Mouse (Mus musculus): ENCODE results near the gene Ptprz1. TPM values are rescaled to one million over a fixed set of nuclear protein-coding genes. Genes with fewer than 3 reads are reported as not detected.

Gene Ptprz1
- polyA plus RNA-seq, 1 experiment = not detected

- TF ChIP-seq POLR2A (IDR thresholded peaks at IDR 0.05; ENCODE audit: borderline replicate concordance, control insufficient read depth, low read depth, low read length) (no peak), CTCF (IDR thresholded peaks at IDR 0.05; ENCODE audit: control insufficient read depth, insufficient read depth, low read length) (no peak)
- 77% methylated on average over 6 of the region's 6 CpGs for WGBS
- Histone ChIP-seq H3K27ac (ENCODE audit: control insufficient read depth, insufficient read depth, low read depth, low read length, poor library complexity) (no peak overlapping the region), H3K4me1 (ENCODE audit: control insufficient read depth, insufficient read depth, low read length) (no peaks in the 10 kb centered on the region), H3K4me3 (replicated peaks; ENCODE audit: control insufficient read depth, low read depth, low read length) (no peak overlapping the region)
Observed at GRCm38 (mm10) chr6:22908510-22909256, 33.4 kb downstream of the Ptprz1 start.

- Histone ChIP-seq H3K4me3 (replicated peaks; ENCODE audit: control insufficient read depth, low read depth, low read length) (no peak overlapping the region), H3K4me1 (ENCODE audit: control insufficient read depth, insufficient read depth, low read length) (no peaks in the 10 kb centered on the region), H3K27ac (ENCODE audit: control insufficient read depth, insufficient read depth, low read depth, low read length, poor library complexity) (no peak overlapping the region)
- no peak for TF ChIP-seq CTCF (IDR thresholded peaks at IDR 0.05; ENCODE audit: control insufficient read depth, insufficient read depth, low read length)
- TF ChIP-seq POLR2A (IDR thresholded peaks at IDR 0.05; ENCODE audit: borderline replicate concordance, control insufficient read depth, low read depth, low read length) = no peak
- 57% methylated on average over 6 of the region's 6 CpGs for WGBS
Observed at GRCm38 (mm10) chr6:22909257-22909907, 34.1 kb downstream of the Ptprz1 start.

GRCm38 (mm10) chr6:22909908-22910260 lies 34.6 kb downstream of the Ptprz1 start:
- Histone ChIP-seq H3K27ac (ENCODE audit: control insufficient read depth, insufficient read depth, low read depth, low read length, poor library complexity) (no peak overlapping the region), H3K4me1 (ENCODE audit: control insufficient read depth, insufficient read depth, low read length) (no peaks in the 10 kb centered on the region), H3K4me3 (replicated peaks; ENCODE audit: control insufficient read depth, low read depth, low read length) (no peak overlapping the region)
- 48% methylated on average over 4 of the region's 4 CpGs for WGBS
- TF ChIP-seq POLR2A (IDR thresholded peaks at IDR 0.05; ENCODE audit: borderline replicate concordance, control insufficient read depth, low read depth, low read length) (no peak), CTCF (IDR thresholded peaks at IDR 0.05; ENCODE audit: control insufficient read depth, insufficient read depth, low read length) (no peak)

DNA sequence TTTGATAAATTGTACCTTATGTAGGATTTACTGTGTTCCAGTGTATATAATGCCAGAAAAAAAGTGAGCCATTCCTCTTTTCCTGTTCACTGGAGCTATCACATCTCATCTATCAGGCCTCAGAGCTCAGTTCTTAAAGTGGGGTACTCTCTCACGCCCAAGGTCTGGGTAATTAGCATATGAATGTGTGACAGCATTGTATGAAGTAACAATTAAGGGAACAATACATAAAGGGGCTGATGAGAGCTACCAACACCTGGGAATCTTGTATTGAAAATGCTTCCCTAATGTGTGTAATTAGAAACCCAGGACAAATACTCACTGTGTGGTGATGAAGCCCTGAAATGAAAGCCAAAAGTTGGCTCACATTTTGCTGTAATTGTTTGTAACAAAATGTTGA lies 47.6 kb downstream of the Ptprz1 start:
- WGBS = 29% methylated on average over 1 of the region's 1 CpGs
- TF ChIP-seq POLR2A (IDR thresholded peaks at IDR 0.05; ENCODE audit: borderline replicate concordance, control insufficient read depth, low read depth, low read length) = no peak
- no peak for TF ChIP-seq CTCF (IDR thresholded peaks at IDR 0.05; ENCODE audit: control insufficient read depth, insufficient read depth, low read length)
- Histone ChIP-seq H3K4me3 (replicated peaks; ENCODE audit: control insufficient read depth, low read depth, low read length) (no peak overlapping the region), H3K4me1 (ENCODE audit: control insufficient read depth, insufficient read depth, low read length) (no peaks in the 10 kb centered on the region), H3K27ac (ENCODE audit: control insufficient read depth, insufficient read depth, low read depth, low read length, poor library complexity) (no peak overlapping the region)

GRCm38 (mm10) chr6:22932768-22933265 lies 57.5 kb downstream of the Ptprz1 start:
- TF ChIP-seq CTCF (IDR thresholded peaks at IDR 0.05; ENCODE audit: control insufficient read depth, insufficient read depth, low read length) (no peak), POLR2A (IDR thresholded peaks at IDR 0.05; ENCODE audit: borderline replicate concordance, control insufficient read depth, low read depth, low read length) (no peak)
- Histone ChIP-seq H3K4me3 (replicated peaks; ENCODE audit: control insufficient read depth, low read depth, low read length) (no peak overlapping the region), H3K4me1 (ENCODE audit: control insufficient read depth, insufficient read depth, low read length) (no peaks in the 10 kb centered on the region), H3K27ac (ENCODE audit: control insufficient read depth, insufficient read depth, low read depth, low read length, poor library complexity) (no peak overlapping the region)
- 74% methylated on average over 2 of the region's 2 CpGs for WGBS

GRCm38 (mm10) chr6:22937126-22937525 lies 61.8 kb downstream of the Ptprz1 start:
- Histone ChIP-seq H3K4me1 (ENCODE audit: control insufficient read depth, insufficient read depth, low read length) (no peaks in the 10 kb centered on the region), H3K27ac (ENCODE audit: control insufficient read depth, insufficient read depth, low read depth, low read length, poor library complexity) (no peak overlapping the region), H3K4me3 (replicated peaks; ENCODE audit: control insufficient read depth, low read depth, low read length) (no peak overlapping the region)
- TF ChIP-seq POLR2A (IDR thresholded peaks at IDR 0.05; ENCODE audit: borderline replicate concordance, control insufficient read depth, low read depth, low read length) = no peak
- TF ChIP-seq CTCF (IDR thresholded peaks at IDR 0.05; ENCODE audit: control insufficient read depth, insufficient read depth, low read length) = no peak
- WGBS = 82% methylated on average over 4 of the region's 4 CpGs

GRCm38 (mm10) chr6:22937526-22937925 lies 62.2 kb downstream of the Ptprz1 start:
- WGBS = 77% methylated on average over 5 of the region's 5 CpGs

GRCm38 (mm10) chr6:22944191-22944590 lies 68.9 kb downstream of the Ptprz1 start:
- 79% methylated on average over 3 of the region's 3 CpGs for WGBS
- no peaks in the 10 kb centered on the region for H3K4me1 ChIP-seq (ENCODE audit: control insufficient read depth, insufficient read depth, low read length)
- no peak overlapping the region for H3K4me3 ChIP-seq (replicated peaks; ENCODE audit: control insufficient read depth, low read depth, low read length)
- H3K27ac ChIP-seq (ENCODE audit: control insufficient read depth, insufficient read depth, low read depth, low read length, poor library complexity) = no peak overlapping the region
- TF ChIP-seq CTCF (IDR thresholded peaks at IDR 0.05; ENCODE audit: control insufficient read depth, insufficient read depth, low read length) = no peak
- TF ChIP-seq POLR2A (IDR thresholded peaks at IDR 0.05; ENCODE audit: borderline replicate concordance, control insufficient read depth, low read depth, low read length) = no peak

More at GRCm38 (mm10) chr6:22937526-22937925, 62.2 kb downstream of the Ptprz1 start:
- Histone ChIP-seq H3K27ac (ENCODE audit: control insufficient read depth, insufficient read depth, low read depth, low read length, poor library complexity) (no peak overlapping the region), H3K4me3 (replicated peaks; ENCODE audit: control insufficient read depth, low read depth, low read length) (no peak overlapping the region), H3K4me1 (ENCODE audit: control insufficient read depth, insufficient read depth, low read length) (no peaks in the 10 kb centered on the region)
- TF ChIP-seq POLR2A (IDR thresholded peaks at IDR 0.05; ENCODE audit: borderline replicate concordance, control insufficient read depth, low read depth, low read length) = no peak
- no peak for TF ChIP-seq CTCF (IDR thresholded peaks at IDR 0.05; ENCODE audit: control insufficient read depth, insufficient read depth, low read length)

Measured in bone marrow, adult 2 months (tissue).